Mouse (Mus musculus) adrenal gland (tissue): ENCODE measurements around the gene Mrpl23.

ENCODE experiments used
- intact Hi-C: fragments of 180-260 bp; cut with DNase I; formaldehyde crosslinking; loops from one replicate; pipeline ENCODE4 v1.15.1; 2025
- microRNA-seq, 2 experiments: library from miRNA; unstranded; fragments of <30 nt; microRNA quantifications; one replicate each; pipeline ENCODE4; 2019

The Mrpl23 gene

GRCm38 (mm10) chr7:142572343-142572742, 39.9 kb downstream of the Mrpl23 start:
- intact Hi-C loops: no loop called here

- intact Hi-C loops: no loop called here
Observed at GRCm38 (mm10) chr7:142572992-142573391, 40.5 kb downstream of the Mrpl23 start.

- intact Hi-C loops: no loop called here
Observed at GRCm38 (mm10) chr7:142574155-142574660, 41.7 kb downstream of the Mrpl23 start.

GRCm38 (mm10) chr7:142574826-142575351, 42.4 kb downstream of the Mrpl23 start:
- intact Hi-C loops: no loop called here

- intact Hi-C loops: no loop called here
Observed at GRCm38 (mm10) chr7:142575491-142575890, 43.0 kb downstream of the Mrpl23 start.

GRCm38 (mm10) chr7:142575971-142576370, 43.5 kb downstream of the Mrpl23 start:
- intact Hi-C loops: no loop called here

GRCm38 (mm10) chr7:142576472-142577326, 44.2 kb downstream of the Mrpl23 start:
- intact Hi-C loops: no loop called here

GRCm38 (mm10) chr7:142577806-142578423, 45.4 kb downstream of the Mrpl23 start:
- intact Hi-C loops: no loop called here

- intact Hi-C loops: no loop called here
Observed at GRCm38 (mm10) chr7:142579069-142579468, 46.6 kb downstream of the Mrpl23 start.

- intact Hi-C loops: loop anchor here (5.0 kb wide), 4 partner anchors 43 to 263 kb away; no protein-coding TSS in a partner anchor
Observed at GRCm38 (mm10) chr7:142580121-142580879, 47.8 kb downstream of the Mrpl23 start.

GRCm38 (mm10) chr7:142581186-142581585, 48.7 kb downstream of the Mrpl23 start:
- intact Hi-C loops: loop anchor here (5.0 kb wide), 4 partner anchors 44 to 264 kb away; no protein-coding TSS in a partner anchor

GRCm38 (mm10) chr7:142581656-142582228, 49.3 kb downstream of the Mrpl23 start:
- intact Hi-C loops: loop anchor here (5.0 kb wide), 4 partner anchors 44 to 264 kb away; no protein-coding TSS in a partner anchor

GRCm38 (mm10) chr7:142584882-142585281, 52.4 kb downstream of the Mrpl23 start:
- intact Hi-C loops: loop anchor here (5.0 kb wide), 4 partner anchors 48 to 268 kb away; no protein-coding TSS in a partner anchor

GRCm38 (mm10) chr7:142585890-142586289, 53.4 kb downstream of the Mrpl23 start:
- intact Hi-C loops: no loop called here

- intact Hi-C loops: no loop called here
Observed at GRCm38 (mm10) chr7:142588282-142588941, 55.9 kb downstream of the Mrpl23 start.

Small RNA genes lying within 50 kb of the gene (microRNA-seq; reads per million reads assigned to microRNA genes)
- 0 reads per million in 2 experiments for gene Mir675
